Mouse (Mus musculus) hindlimb bud, embryonic 11.5 days (tissue): ENCODE data around the gene Ric8b.
A peak's percentile ranks its signal among the peaks of the same experiment; 100 is the strongest.

Experiments
- DNase-seq: peaks from one replicate; pipeline ENCODE4 v3.0.0-alpha.2; 2012; ENCODE audit warnings: low read depth, low spot score; ENCODE audit errors: extremely low spot score

The Ric8b gene

GRCm38 (mm10) chr10:84916810-84917730, at the start of gene Ric8b:
TSS of gene Ric8b (plus strand) at chr10:84917616.
- DNase-seq, result peak; percentile 97

- no peak for DNase-seq
Measured at GRCm38 (mm10) chr10:84871285-84871684, 46.1 kb upstream of the Ric8b start.

- DNase-seq, result no peak
Measured at GRCm38 (mm10) chr10:84871921-84872320, 45.5 kb upstream of the Ric8b start.

GRCm38 (mm10) chr10:84879823-84880571, 37.4 kb upstream of the Ric8b start:
- no peak for DNase-seq

- DNase-seq, result no peak
Measured at GRCm38 (mm10) chr10:84882528-84882927, 34.9 kb upstream of the Ric8b start.

- no peak for DNase-seq
Measured at GRCm38 (mm10) chr10:84885341-84885884, 32.0 kb upstream of the Ric8b start.

- DNase-seq, result no peak
Measured at GRCm38 (mm10) chr10:84886221-84886627, 31.2 kb upstream of the Ric8b start.

GRCm38 (mm10) chr10:84886785-84887184, 30.6 kb upstream of the Ric8b start:
- DNase-seq, result no peak

- DNase-seq, result no peak
Measured at GRCm38 (mm10) chr10:84889096-84889846, 28.1 kb upstream of the Ric8b start.

- no peak for DNase-seq
Measured at GRCm38 (mm10) chr10:84895810-84896358, 21.5 kb upstream of the Ric8b start.

- no peak for DNase-seq
Measured at GRCm38 (mm10) chr10:84896941-84897930, 20.2 kb upstream of the Ric8b start.

- no peak for DNase-seq
Measured at GRCm38 (mm10) chr10:84898144-84898979, 19.1 kb upstream of the Ric8b start.

GRCm38 (mm10) chr10:84901676-84902075, 15.7 kb upstream of the Ric8b start:
- no peak for DNase-seq

- DNase-seq, result no peak
Measured at GRCm38 (mm10) chr10:84902213-84902612, 15.2 kb upstream of the Ric8b start.

- no peak for DNase-seq
Measured at GRCm38 (mm10) chr10:84903307-84903706, 14.1 kb upstream of the Ric8b start.

GRCm38 (mm10) chr10:84903742-84904141, 13.7 kb upstream of the Ric8b start:
- DNase-seq, result no peak

- DNase-seq, result no peak
Measured at GRCm38 (mm10) chr10:84906895-84907294, 10.5 kb upstream of the Ric8b start.

- no peak for DNase-seq
Measured at GRCm38 (mm10) chr10:84908006-84908405, 9.4 kb upstream of the Ric8b start.

- no peak for DNase-seq
Measured at GRCm38 (mm10) chr10:84908471-84908870, 8.9 kb upstream of the Ric8b start.
